Mouse (Mus musculus) neutrophil, adult 5-6 weeks (primary cell): ENCODE measurements around the gene Olfr49. TPM values are rescaled to one million over a fixed set of nuclear protein-coding genes. Genes with fewer than 3 reads are reported as not detected.
"Not testable (repeated sequence)": the region's sequence is repeated elsewhere in the genome, so short reads cannot be mapped to it uniquely, and the experiment has no call there.

Source experiments
- ATAC-seq: fragments of 151-379, 151-347 bp; 2 replicates; pipeline ENCODE4 v1.8.0; 2017; ENCODE audit warnings: mild to moderate bottlenecking, moderate TSS enrichment; ENCODE audit not compliant: insufficient number of reproducible peaks, poor library complexity, low FRiP score, severe bottlenecking; ENCODE audit errors: extremely low read depth
- total RNA-seq: library from RNA; stranded (forward); fragments of 200-1000 nt; gene quantifications from 2 replicates; pipeline ENCODE4 v1.2.3, GENCODE M21; 2017

Gene Olfr49
- total RNA-seq, 1 experiment from 2014 or later = not detected

DNA sequence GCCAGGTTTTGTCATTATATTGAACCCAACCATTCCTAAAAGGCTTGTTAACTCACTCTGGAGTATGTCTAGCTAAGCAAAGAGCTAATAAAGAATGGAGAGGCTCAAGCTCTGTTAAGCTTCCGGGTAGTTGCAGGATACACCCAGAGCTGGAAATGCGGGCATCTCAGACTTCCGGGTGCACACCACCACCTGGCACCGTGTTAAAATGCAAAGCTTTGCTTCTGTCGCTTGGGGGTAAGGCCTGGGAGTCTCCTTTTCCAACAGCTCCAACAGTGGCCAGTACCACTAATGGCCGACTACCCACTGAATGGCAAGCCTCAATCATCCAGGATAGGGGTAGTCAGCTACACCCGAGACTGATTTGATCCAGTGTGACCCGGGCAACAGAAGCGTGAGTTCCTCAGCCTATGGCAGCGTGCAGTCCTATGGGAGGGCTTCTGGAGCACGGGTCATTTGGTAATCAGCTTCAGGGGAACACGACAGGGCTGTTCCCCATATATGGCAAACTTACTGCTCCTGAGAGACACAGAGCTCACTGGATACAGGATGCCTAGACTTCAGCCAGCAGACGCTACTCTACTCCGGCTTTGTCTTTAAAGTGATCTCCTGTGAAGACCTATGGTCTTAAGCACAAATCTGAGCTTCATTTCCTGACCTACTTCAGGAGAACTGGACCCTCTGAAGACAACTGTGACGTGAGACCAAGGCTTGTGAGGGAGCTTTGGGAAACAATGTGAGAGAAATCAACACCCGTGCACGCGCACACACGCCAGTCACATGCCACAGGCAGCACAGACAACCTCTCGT is 50.3 kb downstream of the Olfr49 start:
- no peak for ATAC-seq

DNA sequence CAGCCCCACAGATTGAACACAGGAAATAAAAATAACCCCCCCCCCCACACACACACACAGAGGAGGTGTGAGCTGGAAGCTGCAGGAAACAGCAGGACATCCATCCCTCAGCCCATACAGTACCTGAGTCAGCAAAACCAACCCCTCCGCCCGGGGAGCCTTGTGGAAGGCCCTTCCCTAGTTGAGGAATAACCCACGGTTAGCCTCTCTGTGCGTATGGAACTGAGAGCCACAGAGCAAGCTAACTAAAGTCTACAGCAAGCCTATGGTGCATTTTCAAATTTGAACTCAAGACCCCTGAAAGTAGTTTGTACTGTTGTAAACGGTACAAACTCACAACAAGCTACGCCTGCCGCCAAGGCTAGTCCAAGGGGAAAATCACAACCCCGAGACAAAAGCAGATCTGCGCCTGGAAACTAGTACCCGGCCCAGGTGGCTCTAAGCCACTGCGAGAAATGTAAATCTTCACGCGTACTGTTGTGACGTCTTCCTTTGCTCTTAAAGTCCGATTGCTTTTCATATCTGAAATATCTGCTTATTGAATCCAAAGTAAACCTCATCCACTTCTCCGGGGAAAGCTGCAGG is 51.1 kb downstream of the Olfr49 start:
- ATAC-seq = no peak

DNA sequence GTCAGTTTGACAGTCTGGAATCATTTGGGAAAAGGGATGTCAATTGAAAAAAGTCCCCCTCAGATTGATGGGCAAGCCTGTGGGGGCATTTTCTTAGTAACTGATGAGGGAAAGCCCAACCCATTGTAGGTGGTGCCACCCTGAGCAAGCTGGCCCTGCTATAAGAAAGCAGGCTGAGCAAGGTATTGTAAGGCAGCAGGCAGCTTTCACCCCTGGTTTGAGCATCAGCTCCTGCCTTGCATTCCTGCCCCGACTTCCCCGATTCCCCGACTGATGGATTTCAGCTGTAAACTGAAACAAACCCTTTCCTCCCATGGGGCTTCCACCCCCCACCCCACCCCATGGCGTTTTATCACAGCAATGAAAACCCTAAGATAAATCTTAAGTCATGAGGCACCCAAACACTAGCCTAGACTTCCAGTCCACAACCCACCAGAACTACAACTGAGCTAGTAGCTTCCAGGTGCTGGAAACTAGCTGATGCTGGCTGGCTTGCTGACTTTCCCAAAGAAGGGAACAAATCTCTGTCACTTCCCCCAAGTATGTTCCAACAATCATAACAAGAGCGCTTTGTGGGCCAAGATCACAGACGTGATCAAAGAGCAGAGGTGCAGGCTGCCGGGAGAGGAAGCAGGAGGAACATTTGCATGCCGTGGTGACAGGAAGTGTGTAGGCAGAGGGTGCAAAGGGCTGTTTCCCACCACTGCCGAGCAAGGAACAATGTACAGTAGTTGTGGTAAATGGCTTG is 51.8 kb downstream of the Olfr49 start:
- peak; percentile 77 for ATAC-seq

DNA sequence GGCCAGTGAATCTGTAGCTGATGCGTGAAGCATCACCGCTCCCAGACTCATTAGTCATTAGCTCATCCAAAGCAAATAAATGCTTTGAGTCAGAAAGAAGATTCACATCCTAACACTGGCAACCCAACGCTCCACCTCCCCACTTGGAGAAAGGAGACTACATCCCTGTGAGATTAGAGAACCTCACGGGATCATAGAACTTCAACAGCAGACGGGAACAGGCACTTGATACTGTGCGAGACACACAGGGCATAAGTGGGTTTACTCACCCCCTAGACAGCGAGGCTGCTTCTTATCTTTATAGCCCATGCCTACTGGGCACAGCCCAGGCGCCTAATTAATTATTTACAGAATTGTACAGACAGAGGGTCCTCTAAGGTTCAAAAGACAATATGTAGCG is 52.6 kb downstream of the Olfr49 start:
- no peak for ATAC-seq

DNA sequence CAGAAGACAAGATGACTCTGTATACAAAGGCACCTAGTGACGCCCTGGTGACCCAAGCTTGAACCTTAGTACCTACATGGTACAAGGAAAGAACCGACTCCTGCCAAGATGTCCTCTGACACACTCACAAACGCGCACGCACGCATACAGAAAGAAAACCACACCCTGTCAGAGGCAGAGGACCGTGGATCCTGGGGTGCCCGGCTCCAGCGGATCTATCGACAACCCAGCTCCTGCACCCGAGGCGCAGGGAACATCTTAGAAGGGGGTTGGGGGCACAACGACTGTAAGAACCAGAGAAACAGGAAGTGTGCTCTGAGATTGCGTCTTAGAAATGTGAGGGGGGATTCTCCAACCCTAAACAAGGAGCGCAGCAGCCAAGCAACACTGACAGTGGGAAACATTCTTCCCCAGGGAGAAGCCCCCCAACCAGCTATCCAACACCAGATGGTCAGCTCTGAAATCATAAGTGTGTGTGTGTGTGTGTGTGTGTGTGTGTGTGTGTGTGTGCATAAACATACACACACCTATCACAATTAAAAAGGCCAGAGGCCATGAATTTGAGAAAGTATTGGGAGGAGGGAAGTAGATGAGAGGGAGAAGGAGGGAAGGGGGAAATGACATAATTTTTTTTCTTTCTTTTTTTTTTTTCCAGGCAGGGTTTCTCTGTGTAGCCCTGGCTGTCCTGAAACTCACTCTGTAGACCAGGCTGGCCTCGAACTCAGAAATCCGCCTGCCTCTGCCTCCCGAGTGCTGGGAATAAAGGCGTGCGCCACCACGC is 53.4 kb downstream of the Olfr49 start:
- ATAC-seq = peak; percentile 24; the same call in 1 of the 2 replicates

DNA sequence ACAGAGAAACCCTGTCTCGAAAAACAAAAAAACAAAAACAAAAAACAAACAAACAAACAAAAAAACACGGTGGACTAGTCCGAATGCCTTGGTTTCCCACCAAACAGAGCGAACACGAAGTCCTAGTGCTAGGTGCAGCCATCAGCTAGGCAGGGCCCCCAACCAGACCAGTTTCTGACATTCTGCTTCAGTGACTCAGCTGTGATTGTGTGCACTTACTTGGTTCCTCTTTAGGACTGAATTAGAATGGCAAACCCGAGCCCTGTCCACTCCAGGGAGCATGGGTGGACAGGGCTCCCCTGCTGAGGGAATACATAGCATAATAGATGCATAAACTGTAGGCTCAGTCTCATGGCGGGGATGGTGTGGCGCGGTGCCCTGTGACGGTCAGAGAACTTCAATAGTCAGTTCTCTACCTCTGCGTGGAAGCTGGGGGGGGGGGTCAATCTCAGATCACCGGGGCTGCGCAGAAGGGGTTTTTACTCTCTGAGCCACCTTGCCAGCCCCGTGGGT is 54.0 kb downstream of the Olfr49 start:
- no peak for ATAC-seq

DNA sequence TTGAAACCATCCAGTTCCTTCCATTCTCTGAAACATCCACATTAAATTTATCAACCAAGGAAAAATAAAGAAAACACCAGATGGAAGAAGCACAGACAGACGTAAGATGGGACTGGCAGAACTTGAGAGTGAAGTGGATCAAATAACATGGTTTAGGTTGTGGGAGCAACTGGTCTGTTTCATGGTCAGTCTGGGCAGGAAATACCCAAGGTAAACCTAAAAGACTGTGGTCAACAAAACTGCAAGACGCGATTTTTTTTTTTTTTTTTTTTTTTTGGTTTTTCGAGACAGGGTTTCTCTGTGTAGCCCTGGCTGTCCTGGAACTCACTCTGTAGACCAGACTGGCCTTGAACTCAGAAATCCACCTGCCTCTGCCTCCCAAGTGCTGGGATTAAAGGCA is 54.9 kb downstream of the Olfr49 start:
- not testable (repeated sequence) for ATAC-seq

DNA sequence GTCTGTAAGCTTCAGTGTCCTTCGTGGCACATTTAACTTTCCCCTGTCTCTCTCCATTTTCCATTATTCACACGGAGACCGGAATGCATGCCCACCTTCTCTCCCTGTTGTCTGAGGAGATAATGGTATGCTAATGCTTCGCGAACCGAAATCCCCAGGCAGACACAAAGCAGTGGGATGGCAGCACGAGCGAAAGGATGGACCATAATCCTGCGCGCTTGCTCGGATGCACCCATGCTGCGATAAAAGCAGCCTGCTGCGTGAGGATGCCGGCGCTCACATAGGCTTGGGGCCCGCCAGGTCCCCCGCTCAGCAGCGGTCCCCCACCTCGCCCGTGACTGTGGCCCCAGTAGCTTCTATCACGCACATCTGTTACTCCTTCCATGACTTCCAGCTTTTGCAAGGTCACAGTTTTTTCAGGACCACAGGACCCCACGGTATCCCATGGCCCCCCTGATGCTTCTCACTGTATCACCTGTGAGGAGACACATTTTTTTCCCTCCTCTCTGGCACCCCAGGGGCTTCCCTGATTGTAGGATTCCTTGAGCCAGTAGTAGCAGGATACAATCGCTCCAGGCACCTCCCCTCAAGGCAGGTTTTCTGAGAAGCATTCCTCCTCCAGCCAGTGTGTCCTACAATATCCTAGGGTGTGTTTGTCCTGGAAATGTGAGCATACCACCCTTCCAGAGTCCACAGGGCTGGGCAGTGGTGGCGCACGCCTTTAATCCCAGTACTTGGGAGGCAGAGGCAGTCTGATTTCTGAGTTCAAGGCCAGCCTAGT is 55.6 kb downstream of the Olfr49 start:
- no peak for ATAC-seq

DNA sequence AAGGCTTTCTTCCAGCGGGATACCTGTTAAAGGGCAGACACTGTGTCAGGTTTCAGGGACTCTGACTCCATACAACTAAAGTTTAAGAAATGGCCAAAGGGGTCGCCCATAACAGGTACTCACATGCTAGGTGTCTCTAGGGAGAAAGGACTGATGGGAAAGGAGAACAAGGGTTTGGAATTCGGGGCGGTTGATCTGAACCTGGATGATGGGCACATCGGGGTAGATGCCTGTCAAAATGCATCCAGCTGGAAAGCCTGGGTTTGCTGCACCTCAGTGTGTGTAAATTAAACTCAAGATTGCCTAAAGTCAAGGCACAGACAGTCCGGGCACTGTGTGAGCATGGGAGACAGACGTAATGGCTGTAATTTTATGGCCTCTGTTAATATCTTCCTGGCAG is 56.2 kb downstream of the Olfr49 start:
- ATAC-seq = no peak

Other genes starting within 250 kb of the Olfr49 start
- gene Dad1, start 30.8 kb downstream of the Olfr49 start, total RNA-seq = 50.7 and 51.7 TPM in 2 replicates
- 16.1 and 16.6 TPM in 2 replicates for gene Abhd4, start 30.8 kb downstream of the Olfr49 start, total RNA-seq
- 58.7 and 61.3 TPM in 2 replicates for gene Oxa1l, start 75.9 kb upstream of the Olfr49 start, total RNA-seq
- 2.8 and 7.4 TPM in 2 replicates for gene Slc7a7, start 132.8 kb upstream of the Olfr49 start, total RNA-seq
- 31.8 and 33.4 TPM in 2 replicates for gene Mrpl52, start 142.0 kb upstream of the Olfr49 start, total RNA-seq
- gene Mmp14, start 146.7 kb upstream of the Olfr49 start, total RNA-seq = 0.58 and 2.6 TPM in 2 replicates
- 69.1 and 100 TPM in 2 replicates for gene Lrp10, start 179.2 kb upstream of the Olfr49 start, total RNA-seq
- 0.61 and 0.93 TPM in 2 replicates for gene Rem2, start 191.2 kb upstream of the Olfr49 start, total RNA-seq
- gene Prmt5, start 232.6 kb upstream of the Olfr49 start, total RNA-seq = 13.3 and 18.4 TPM in 2 replicates